Mouse (Mus musculus) spleen, adult 2 months (tissue): ENCODE measurements around the gene Pmf1.

Source experiments
- CTCF ChIP-seq: fragments of 200-500 bp; IDR thresholded peaks from 2 replicates; pipeline ENCODE4 v1.5.1; 2011; ENCODE audit warnings: mild to moderate bottlenecking, inconsistent platforms; ENCODE audit not compliant: insufficient read depth, insufficient read length, insufficient replicate concordance; ENCODE audit errors: extremely low read depth
- POLR2A ChIP-seq: fragments of 200-500 bp; IDR thresholded peaks from 2 replicates; pipeline ENCODE4 v1.6.1; 2011; ENCODE audit warnings: low read depth, low read length, inconsistent platforms

DNA sequence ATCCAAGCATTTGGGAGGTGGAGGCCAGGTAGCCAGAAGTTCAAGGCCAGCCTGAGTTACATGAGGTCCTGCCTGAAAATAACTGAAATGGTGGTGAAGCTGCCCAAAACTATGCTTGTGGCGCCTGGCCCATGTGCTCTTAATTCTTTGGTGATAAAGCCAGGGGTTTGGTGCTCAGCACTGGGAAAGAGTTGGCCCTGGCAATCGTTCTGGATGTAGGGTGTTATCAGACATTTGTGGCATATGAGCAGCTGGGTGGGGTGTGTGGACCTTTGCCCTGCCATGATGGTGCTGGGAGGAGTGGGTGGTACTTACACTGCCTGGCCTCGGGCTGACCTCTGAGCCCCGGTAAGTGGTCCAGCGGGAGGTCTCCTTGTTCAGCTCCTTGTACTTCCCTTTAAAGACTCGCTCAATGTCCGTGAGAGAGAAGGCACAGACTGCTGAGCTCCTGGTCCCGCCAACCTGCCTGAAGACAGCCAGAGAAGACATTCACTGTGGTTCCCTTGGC lies 37.6 kb upstream of the Pmf1 start:
- TF ChIP-seq CTCF: no peak
- TF ChIP-seq POLR2A: no peak
